Mouse (Mus musculus): Measurements from ENCODE around the gene Slc9a3r2. TPM values are rescaled to one million over a fixed set of nuclear protein-coding genes. Genes with fewer than 3 reads are reported as not detected.

Slc9a3r2 gene
- polyA plus RNA-seq, 1 experiment from 2014 or later, result 53.7 TPM

Small RNAs within 50 kb of the gene (microRNA-seq; reads per million reads assigned to microRNA genes)
- not detected for gene Gm24589

Other genes starting within 250 kb of the Slc9a3r2 start
- gene Rnps1, start 235.8 kb downstream of the Slc9a3r2 start, polyA plus RNA-seq (2015; fragmentation: Nextera tagmentation; extraction: Ambion mirVana), result 230 and 250 TPM in 2 replicates
- gene Eci1, start 223.7 kb downstream of the Slc9a3r2 start, polyA plus RNA-seq (2015; fragmentation: Nextera tagmentation; extraction: Ambion mirVana), result 137 and 157 TPM in 2 replicates
- gene Dnase1l2, start 207.2 kb downstream of the Slc9a3r2 start, polyA plus RNA-seq (2015; fragmentation: Nextera tagmentation; extraction: Ambion mirVana), result 2.7 and 4.6 TPM in 2 replicates
- gene E4f1, start 180.0 kb downstream of the Slc9a3r2 start, polyA plus RNA-seq (2015; fragmentation: Nextera tagmentation; extraction: Ambion mirVana), result 30.8 and 33.7 TPM in 2 replicates
- gene Pgp, start 179.9 kb downstream of the Slc9a3r2 start, polyA plus RNA-seq (2015; fragmentation: Nextera tagmentation; extraction: Ambion mirVana), result 64.6 and 65.3 TPM in 2 replicates
- gene Bricd5, start 176.4 kb downstream of the Slc9a3r2 start, polyA plus RNA-seq (2015; fragmentation: Nextera tagmentation; extraction: Ambion mirVana), result 0.31 TPM in 1 of 2 replicates, not detected in the other
- 25.0 and 30.5 TPM in 2 replicates for gene Mlst8, start 171.2 kb downstream of the Slc9a3r2 start, polyA plus RNA-seq (2015; fragmentation: Nextera tagmentation; extraction: Ambion mirVana)
- gene Caskin1, start 161.7 kb downstream of the Slc9a3r2 start, polyA plus RNA-seq (2015; fragmentation: Nextera tagmentation; extraction: Ambion mirVana), result 2.6 and 3.0 TPM in 2 replicates
- gene Traf7, start 122.4 kb downstream of the Slc9a3r2 start, polyA plus RNA-seq (2015; fragmentation: Nextera tagmentation; extraction: Ambion mirVana), result 82.7 and 84.2 TPM in 2 replicates
- 8.3 and 11.6 TPM in 2 replicates for gene Rab26, start 116.1 kb downstream of the Slc9a3r2 start, polyA plus RNA-seq (2015; fragmentation: Nextera tagmentation; extraction: Ambion mirVana)
- 27.3 and 29.0 TPM in 2 replicates for gene Pkd1, start 100.5 kb downstream of the Slc9a3r2 start, polyA plus RNA-seq (2015; fragmentation: Nextera tagmentation; extraction: Ambion mirVana)
- 45.4 TPM in 2 replicates for gene Tsc2, start 17.7 kb downstream of the Slc9a3r2 start, polyA plus RNA-seq (2015; fragmentation: Nextera tagmentation; extraction: Ambion mirVana)
- 18.7 and 20.3 TPM in 2 replicates for gene Nthl1, start 17.6 kb downstream of the Slc9a3r2 start, polyA plus RNA-seq (2015; fragmentation: Nextera tagmentation; extraction: Ambion mirVana)
- 0.30 and 0.46 TPM in 2 replicates for gene Npw, start 8.1 kb upstream of the Slc9a3r2 start, polyA plus RNA-seq (2015; fragmentation: Nextera tagmentation; extraction: Ambion mirVana)
- 19.3 and 22.1 TPM in 2 replicates for gene Zfp598, start 19.4 kb upstream of the Slc9a3r2 start, polyA plus RNA-seq (2015; fragmentation: Nextera tagmentation; extraction: Ambion mirVana)
- gene Syngr3, start 39.6 kb upstream of the Slc9a3r2 start, polyA plus RNA-seq (2015; fragmentation: Nextera tagmentation; extraction: Ambion mirVana), result 6.3 and 6.9 TPM in 2 replicates
- 40.9 and 44.1 TPM in 2 replicates for gene Gfer, start 45.8 kb upstream of the Slc9a3r2 start, polyA plus RNA-seq (2015; fragmentation: Nextera tagmentation; extraction: Ambion mirVana)
- gene Noxo1, start 45.9 kb upstream of the Slc9a3r2 start, polyA plus RNA-seq (2015; fragmentation: Nextera tagmentation; extraction: Ambion mirVana), result 3.2 and 3.5 TPM in 2 replicates
- gene Tbl3, start 57.3 kb upstream of the Slc9a3r2 start, polyA plus RNA-seq (2015; fragmentation: Nextera tagmentation; extraction: Ambion mirVana), result 64.4 and 68.0 TPM in 2 replicates
- 0.19 TPM in 1 of 2 replicates, not detected in the other for gene Rnf151, start 67.7 kb upstream of the Slc9a3r2 start, polyA plus RNA-seq (2015; fragmentation: Nextera tagmentation; extraction: Ambion mirVana)
- 1,497 and 1,515 TPM in 2 replicates for gene Rps2, start 67.8 kb upstream of the Slc9a3r2 start, polyA plus RNA-seq (2015; fragmentation: Nextera tagmentation; extraction: Ambion mirVana)
- 238 and 259 TPM in 2 replicates for gene Ndufb10, start 74.2 kb upstream of the Slc9a3r2 start, polyA plus RNA-seq (2015; fragmentation: Nextera tagmentation; extraction: Ambion mirVana)
- gene Rpl3l, start 77.5 kb upstream of the Slc9a3r2 start, polyA plus RNA-seq (2015; fragmentation: Nextera tagmentation; extraction: Ambion mirVana), result 0.15 TPM in 1 of 2 replicates, not detected in the other
- 37.0 and 41.4 TPM in 2 replicates for gene Msrb1, start 86.3 kb upstream of the Slc9a3r2 start, polyA plus RNA-seq (2015; fragmentation: Nextera tagmentation; extraction: Ambion mirVana)
- 1.1 and 1.5 TPM in 2 replicates for gene Hs3st6, start 102.7 kb upstream of the Slc9a3r2 start, polyA plus RNA-seq (2015; fragmentation: Nextera tagmentation; extraction: Ambion mirVana)
- gene Meiob, start 154.0 kb upstream of the Slc9a3r2 start, polyA plus RNA-seq (2015; fragmentation: Nextera tagmentation; extraction: Ambion mirVana), result 0.08 TPM in 1 of 2 replicates, not detected in the other
- gene Hagh, start 189.8 kb upstream of the Slc9a3r2 start, polyA plus RNA-seq (2015; fragmentation: Nextera tagmentation; extraction: Ambion mirVana), result 49.1 and 49.3 TPM in 2 replicates
- 34.5 and 35.4 TPM in 2 replicates for gene Fahd1, start 200.0 kb upstream of the Slc9a3r2 start, polyA plus RNA-seq (2015; fragmentation: Nextera tagmentation; extraction: Ambion mirVana)
- 3.9 and 4.0 TPM in 2 replicates for gene Igfals, start 215.7 kb upstream of the Slc9a3r2 start, polyA plus RNA-seq (2015; fragmentation: Nextera tagmentation; extraction: Ambion mirVana)
- gene Nubp2, start 236.0 kb upstream of the Slc9a3r2 start, polyA plus RNA-seq (2015; fragmentation: Nextera tagmentation; extraction: Ambion mirVana), result 49.0 and 49.6 TPM in 2 replicates
- gene Spsb3, start 236.3 kb upstream of the Slc9a3r2 start, polyA plus RNA-seq (2015; fragmentation: Nextera tagmentation; extraction: Ambion mirVana), result 32.1 and 32.5 TPM in 2 replicates
- 26.3 and 29.3 TPM in 2 replicates for gene Eme2, start 244.8 kb upstream of the Slc9a3r2 start, polyA plus RNA-seq (2015; fragmentation: Nextera tagmentation; extraction: Ambion mirVana)
- 102 and 112 TPM in 2 replicates for gene Mrps34, start 244.8 kb upstream of the Slc9a3r2 start, polyA plus RNA-seq (2015; fragmentation: Nextera tagmentation; extraction: Ambion mirVana)
- gene Nme3, start 246.2 kb upstream of the Slc9a3r2 start, polyA plus RNA-seq (2015; fragmentation: Nextera tagmentation; extraction: Ambion mirVana), result 77.5 and 79.8 TPM in 2 replicates